Mouse (Mus musculus): ENCODE measurements at regions not wholly inside any gene's neighbourhood (a gene's known extent, or its start where the extent isn't known, plus 50 kb on each side); places are given as distances from the start of the nearest gene placed in this dataset.
"Not testable (repeated sequence)": the region's sequence is repeated elsewhere in the genome, so short reads cannot be mapped to it uniquely, and the experiment has no call there.

GRCm38 (mm10) chr9:86092998-86093397 is 250.8 kb downstream of the Tpbg start:
- CTCF ChIA-PET, result no interaction called here
- ATAC-seq (no peak), DNase-seq (ENCODE audit: low read depth, low spot score) (no peak)

GRCm38 (mm10) chr9:86095460-86095859 is 253.3 kb downstream of the Tpbg start:
- DNase-seq (ENCODE audit: low read depth, low spot score), result no peak

More at GRCm38 (mm10) chr9:86092998-86093397, 250.8 kb downstream of the Tpbg start:
- in situ Hi-C loops (cut with MboI; ENCODE audit: low pct_unique_long_range_greater_than_20kb), result no loop called here
- no peak for TF ChIP-seq CTCF (IDR thresholded peaks at IDR 0.05)
- peaks cover 3% of the 10 kb centered on the region for H3K27me3 ChIP-seq
- POLR2A ChIA-PET, result no interaction called here

GRCm38 (mm10) chr9:86096246-86096645 is 254.1 kb downstream of the Tpbg start:
- ATAC-seq (no peak), DNase-seq (ENCODE audit: low read depth, low spot score) (no peak)
- H3K27me3 ChIP-seq, result peaks cover 3% of the 10 kb centered on the region
- POLR2A ChIA-PET, result no interaction called here
- in situ Hi-C loops (cut with MboI; ENCODE audit: low pct_unique_long_range_greater_than_20kb), result no loop called here
- CTCF ChIA-PET, result no interaction called here
- TF ChIP-seq CTCF (IDR thresholded peaks at IDR 0.05), result no peak

More at GRCm38 (mm10) chr9:86095460-86095859, 253.3 kb downstream of the Tpbg start:
- in situ Hi-C loops (cut with MboI; ENCODE audit: low pct_unique_long_range_greater_than_20kb), result no loop called here
- H3K27me3 ChIP-seq, result peaks cover 3% of the 10 kb centered on the region
- ATAC-seq, result no peak
- ChIA-PET CTCF (no interaction called here), POLR2A (no interaction called here)
- TF ChIP-seq CTCF (IDR thresholded peaks at IDR 0.05), result no peak

- ChIA-PET CTCF (interaction anchor here (2.2 kb wide), 1 partner anchor 9 kb away, joined by 7 read pairs; no protein-coding TSS in a partner anchor), POLR2A (no interaction called here)
- in situ Hi-C loops (cut with MboI; ENCODE audit: low pct_unique_long_range_greater_than_20kb), result no loop called here
- peaks cover 3% of the 10 kb centered on the region for H3K27me3 ChIP-seq
- no peak for TF ChIP-seq CTCF (IDR thresholded peaks at IDR 0.05)
- DNase-seq (ENCODE audit: low read depth, low spot score) (no peak), ATAC-seq (no peak)
Observed at GRCm38 (mm10) chr9:86099325-86099724, 257.1 kb downstream of the Tpbg start.

- ChIA-PET CTCF (no interaction called here), POLR2A (no interaction called here)
- no peaks in the 10 kb centered on the region for H3K27me3 ChIP-seq
- DNase-seq (ENCODE audit: low read depth, low spot score) (no peak), ATAC-seq (no peak)
- in situ Hi-C loops (cut with MboI; ENCODE audit: low pct_unique_long_range_greater_than_20kb), result no loop called here
- no peak for TF ChIP-seq CTCF (IDR thresholded peaks at IDR 0.05)
Observed at GRCm38 (mm10) chr9:86101360-86102086, 259.3 kb downstream of the Tpbg start.

GRCm38 (mm10) chr9:86103607-86104006 is 261.4 kb downstream of the Tpbg start:
- no peak for ATAC-seq
- in situ Hi-C loops (cut with MboI; ENCODE audit: low pct_unique_long_range_greater_than_20kb), result no loop called here
- no peaks in the 10 kb centered on the region for H3K27me3 ChIP-seq
- ChIA-PET POLR2A (no interaction called here), CTCF (no interaction called here)
- no peak for DNase-seq (ENCODE audit: low read depth, low spot score)
- TF ChIP-seq CTCF (IDR thresholded peaks at IDR 0.05), result no peak

- H3K27me3 ChIP-seq, result no peaks in the 10 kb centered on the region
- POLR2A ChIA-PET, result no interaction called here
- in situ Hi-C loops (cut with MboI; ENCODE audit: low pct_unique_long_range_greater_than_20kb), result no loop called here
- DNase-seq (ENCODE audit: low read depth, low spot score), result peak; percentile 1
- TF ChIP-seq CTCF (IDR thresholded peaks at IDR 0.05), result no peak
- no peak for ATAC-seq
- CTCF ChIA-PET, result no interaction called here
Observed at GRCm38 (mm10) chr9:86104664-86105063, 262.5 kb downstream of the Tpbg start.

- in situ Hi-C loops (cut with MboI; ENCODE audit: low pct_unique_long_range_greater_than_20kb), result no loop called here
- H3K27me3 ChIP-seq, result no peaks in the 10 kb centered on the region
- POLR2A ChIA-PET, result no interaction called here
- ATAC-seq (no peak), DNase-seq (ENCODE audit: low read depth, low spot score) (no peak)
- TF ChIP-seq CTCF (IDR thresholded peaks at IDR 0.05), result no peak
- CTCF ChIA-PET, result no interaction called here
Observed at GRCm38 (mm10) chr9:86105851-86106250, 263.7 kb downstream of the Tpbg start.

- H3K27me3 ChIP-seq, result no peaks in the 10 kb centered on the region
- in situ Hi-C loops (cut with MboI; ENCODE audit: low pct_unique_long_range_greater_than_20kb), result no loop called here
- CTCF ChIA-PET, result no interaction called here
- no peak for DNase-seq (ENCODE audit: low read depth, low spot score)
- POLR2A ChIA-PET, result no interaction called here
- no peak for TF ChIP-seq CTCF (IDR thresholded peaks at IDR 0.05)
- no peak for ATAC-seq
Observed at GRCm38 (mm10) chr9:86109906-86110305, 267.7 kb downstream of the Tpbg start.

- ChIA-PET CTCF (no interaction called here), POLR2A (no interaction called here)
- in situ Hi-C loops (cut with MboI; ENCODE audit: low pct_unique_long_range_greater_than_20kb), result no loop called here
- ATAC-seq (no peak), DNase-seq (ENCODE audit: low read depth, low spot score) (no peak)
- no peaks in the 10 kb centered on the region for H3K27me3 ChIP-seq
- TF ChIP-seq CTCF (IDR thresholded peaks at IDR 0.05), result no peak
Observed at GRCm38 (mm10) chr9:86119370-86119769, 277.2 kb downstream of the Tpbg start.

GRCm38 (mm10) chr9:86135617-86136016 is 293.4 kb downstream of the Tpbg start:
- in situ Hi-C loops (cut with MboI; ENCODE audit: low pct_unique_long_range_greater_than_20kb); CTCF ChIA-PET: not testable (repeated sequence)
- POLR2A ChIA-PET, result interaction anchor here (0.6 kb wide), 1 partner anchor 23 kb away, joined by 4 read pairs; no protein-coding TSS in a partner anchor

GRCm38 (mm10) chr9:86145903-86146302 is 303.7 kb downstream of the Tpbg start:
- ChIA-PET POLR2A (no interaction called here), CTCF (no interaction called here)
- no peak for ATAC-seq
- in situ Hi-C loops (cut with MboI; ENCODE audit: low pct_unique_long_range_greater_than_20kb), result no loop called here
- no peak for TF ChIP-seq CTCF (IDR thresholded peaks at IDR 0.05)
- peaks cover 10% of the 10 kb centered on the region for H3K27me3 ChIP-seq
- DNase-seq (ENCODE audit: low read depth, low spot score), result no peak

More at GRCm38 (mm10) chr9:86135617-86136016, 293.4 kb downstream of the Tpbg start:
- H3K27me3 ChIP-seq; DNase-seq (ENCODE audit: low read depth, low spot score); ATAC-seq: not testable (repeated sequence)

All from Patski (cell line).